Mouse (Mus musculus): Measurements from ENCODE around the gene Coro7. TPM values are rescaled to one million over a fixed set of nuclear protein-coding genes. Genes with fewer than 3 reads are reported as not detected.
A peak's percentile ranks its signal among the peaks of the same experiment; 100 is the strongest.

Coro7 gene
- polyA plus RNA-seq, 1 experiment from 2014 or later = 10.3 TPM

GRCm38 (mm10) chr16:4725266-4725665 is 45.7 kb upstream of the Coro7 start:
- H3K36me3 ChIP-seq (replicated peaks; ENCODE audit: insufficient read depth, low read length) = no peaks in the 10 kb centered on the region; the same call in 1 of the 2 replicates
- no peak overlapping the region for H3K9ac ChIP-seq (replicated peaks)
- ATAC-seq (no peak), DNase-seq (no peak)
- peaks cover 44% of the 10 kb centered on the region for H3K4me1 ChIP-seq (ENCODE audit: insufficient read depth)
- H3K27ac ChIP-seq (ENCODE audit: low read depth) = no peak overlapping the region
- H3K9me3 ChIP-seq (ENCODE audit: low read length) = no peaks in the 10 kb centered on the region
- no peak overlapping the region for H3K4me3 ChIP-seq (ENCODE audit: low read depth, low read length)
- H3K4me2 ChIP-seq (ENCODE audit: low read depth, low read length) = no peak overlapping the region
- TF ChIP-seq CTCF (IDR thresholded peaks at IDR 0.05; ENCODE audit: low read depth) = no peak
- no peak for TF ChIP-seq EP300 (IDR thresholded peaks at IDR 0.05; ENCODE audit: low read depth)
- 80% methylated on average over 4 of the region's 4 CpGs for WGBS (ENCODE audit: insufficient replicate concordance)
- H3K27me3 ChIP-seq (ENCODE audit: insufficient read depth, low read length) = no peaks in the 10 kb centered on the region

GRCm38 (mm10) chr16:4722915-4723209 is 43.3 kb upstream of the Coro7 start:
- no peak overlapping the region for H3K9ac ChIP-seq (replicated peaks)
- no peaks in the 10 kb centered on the region for H3K9me3 ChIP-seq (ENCODE audit: low read length)
- H3K4me2 ChIP-seq (ENCODE audit: low read depth, low read length) = peak overlapping the region; percentile 55; the same call in 1 of the 2 replicates
- H3K36me3 ChIP-seq (replicated peaks; ENCODE audit: insufficient read depth, low read length) = no peaks in the 10 kb centered on the region
- DNase-seq (no peak), ATAC-seq (no peak)
- WGBS (ENCODE audit: insufficient replicate concordance) = 32% methylated on average over 3 of the region's 3 CpGs
- TF ChIP-seq EP300 (IDR thresholded peaks at IDR 0.05; ENCODE audit: low read depth) (no peak), CTCF (IDR thresholded peaks at IDR 0.05; ENCODE audit: low read depth) (no peak)
- H3K27ac ChIP-seq (ENCODE audit: low read depth) = peak overlapping the region; percentile 88
- H3K4me1 ChIP-seq (ENCODE audit: insufficient read depth) = peaks cover 36% of the 10 kb centered on the region
- no peak overlapping the region for H3K4me3 ChIP-seq (ENCODE audit: low read depth, low read length)
- no peaks in the 10 kb centered on the region for H3K27me3 ChIP-seq (ENCODE audit: insufficient read depth, low read length)

- DNase-seq (no peak), ATAC-seq (peak; percentile 15; the same call in 1 of the 2 replicates)
- no peak overlapping the region for H3K4me3 ChIP-seq (ENCODE audit: low read depth, low read length)
- 0 out of 2 replicates have a peak overlapping the region, but pooled peaks have one; percentile 35 for H3K9ac ChIP-seq (replicated peaks)
- H3K4me2 ChIP-seq (ENCODE audit: low read depth, low read length) = peak overlapping the region; percentile 55
- TF ChIP-seq CTCF (IDR thresholded peaks at IDR 0.05; ENCODE audit: low read depth) (no peak), EP300 (IDR thresholded peaks at IDR 0.05; ENCODE audit: low read depth) (no peak; the same call in 1 of the 2 replicates)
- H3K27ac ChIP-seq (ENCODE audit: low read depth) = peak overlapping the region; percentile 88
- 45% methylated on average over 7 of the region's 7 CpGs for WGBS (ENCODE audit: insufficient replicate concordance)
- H3K4me1 ChIP-seq (ENCODE audit: insufficient read depth) = peaks cover 32% of the 10 kb centered on the region
- H3K36me3 ChIP-seq (replicated peaks; ENCODE audit: insufficient read depth, low read length) = no peaks in the 10 kb centered on the region
- H3K27me3 ChIP-seq (ENCODE audit: insufficient read depth, low read length) = no peaks in the 10 kb centered on the region
- H3K9me3 ChIP-seq (ENCODE audit: low read length) = no peaks in the 10 kb centered on the region
Observed at GRCm38 (mm10) chr16:4722128-4722914, 42.7 kb upstream of the Coro7 start.

GRCm38 (mm10) chr16:4718753-4719518 is 39.4 kb upstream of the Coro7 start, which contains the start of gene Nmral1:
Gene Nmral1, minus strand, starts transcription at chr16:4719356.
- Histone ChIP-seq H3K27ac (ENCODE audit: low read depth) (peak within 1 kb of the TSS; percentile 67), H3K4me2 (ENCODE audit: low read depth, low read length) (peak within 1 kb of the TSS; percentile 80), H3K4me1 (ENCODE audit: insufficient read depth) (peaks cover 22% of the 10 kb centered on the region), H3K27me3 (ENCODE audit: insufficient read depth, low read length) (no peaks in the 10 kb centered on the region), H3K36me3 (replicated peaks; ENCODE audit: insufficient read depth, low read length) (peaks cover 12% of the 10 kb centered on the region), H3K4me3 (ENCODE audit: low read depth, low read length) (peak within 1 kb of the TSS; percentile 79), H3K9ac (replicated peaks) (peak within 1 kb of the TSS; percentile 81), H3K9me3 (ENCODE audit: low read length) (no peaks in the 10 kb centered on the region)
- ATAC-seq = peak; percentile 84
- DNase-seq = peak; percentile 80
- TF ChIP-seq CTCF (IDR thresholded peaks at IDR 0.05; ENCODE audit: low read depth) = 0 out of 2 replicates have a peak, but pooled peaks have one; percentile 1
- TF ChIP-seq EP300 (IDR thresholded peaks at IDR 0.05; ENCODE audit: low read depth) = 0 out of 2 replicates have a peak, but pooled peaks have one; percentile 36
- 16% methylated on average over 33 of the region's 33 CpGs for WGBS (ENCODE audit: insufficient replicate concordance)

DNA sequence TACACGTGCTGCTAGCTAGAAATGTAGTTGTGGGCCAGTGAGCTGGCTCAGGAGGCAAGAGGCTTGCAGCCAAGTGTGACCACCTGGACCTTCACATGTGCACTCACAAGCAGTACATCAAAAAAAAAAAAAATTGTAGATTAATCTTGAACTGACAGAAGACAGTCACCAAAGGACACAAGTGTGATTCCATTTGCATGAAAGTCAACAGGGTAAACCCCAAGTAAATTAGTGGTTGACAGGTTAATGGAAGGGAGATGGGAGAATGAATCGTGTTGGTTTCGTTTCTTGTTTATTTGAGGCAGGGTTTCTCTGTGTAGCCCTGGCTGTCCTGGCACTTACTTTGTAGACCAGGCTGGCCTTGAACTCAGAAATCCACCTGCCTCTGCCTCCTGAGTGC is 38.3 kb upstream of the Coro7 start:
- Histone ChIP-seq H3K9me3 (ENCODE audit: low read length) (no peaks in the 10 kb centered on the region), H3K9ac (replicated peaks) (peak overlapping the region; percentile 81), H3K4me1 (ENCODE audit: insufficient read depth) (peaks cover 16% of the 10 kb centered on the region), H3K4me2 (ENCODE audit: low read depth, low read length) (peak overlapping the region; percentile 80), H3K27me3 (ENCODE audit: insufficient read depth, low read length) (no peaks in the 10 kb centered on the region), H3K4me3 (ENCODE audit: low read depth, low read length) (peak overlapping the region; percentile 79), H3K27ac (ENCODE audit: low read depth) (0 out of 2 replicates have a peak overlapping the region, but pooled peaks have one; percentile 67), H3K36me3 (replicated peaks; ENCODE audit: insufficient read depth, low read length) (peaks cover 17% of the 10 kb centered on the region)
- TF ChIP-seq EP300 (IDR thresholded peaks at IDR 0.05; ENCODE audit: low read depth) (no peak), CTCF (IDR thresholded peaks at IDR 0.05; ENCODE audit: low read depth) (no peak)
- DNase-seq = no peak
- no peak for ATAC-seq
- WGBS (ENCODE audit: insufficient replicate concordance) = 43% methylated on average over 3 of the region's 3 CpGs
